Mouse (Mus musculus) midbrain, postnatal 0 days (tissue): Measurements from ENCODE around the gene Six1. TPM values are rescaled to one million over a fixed set of nuclear protein-coding genes. Genes with fewer than 3 reads are reported as not detected.
A peak's percentile ranks its signal among the peaks of the same experiment; 100 is the strongest.

Experiments
- ATAC-seq: fragments of 200-750 bp; cut with Nextera tagmentation; 2 replicates; pipeline ENCODE4 v1.8.0; 2017; ENCODE audit warnings: moderate number of reproducible peaks, mild to moderate bottlenecking, moderate TSS enrichment, moderate library complexity; ENCODE audit not compliant: low FRiP score
- DNase-seq: peaks from one replicate; pipeline ENCODE4 v3.0.0-alpha.2; 2015; ENCODE audit warnings: low spot score
- H3K27ac ChIP-seq: fragments of 300-500 bp; sonication (generic); 2 replicates; pipeline ENCODE4 v1.5.1; 2014; ENCODE audit warnings: low read depth, mild to moderate bottlenecking, low read length, mixed read lengths
- H3K27me3 ChIP-seq: fragments of 300-500 bp; sonication (generic); 2 replicates; pipeline ENCODE4 v1.6.1; 2014; ENCODE audit warnings: low read length, control low read depth, mixed read lengths; ENCODE audit not compliant: insufficient read depth
- H3K36me3 ChIP-seq: fragments of 300-500 bp; sonication (generic); 2 replicates; pipeline ENCODE4 v1.6.1; 2014; ENCODE audit warnings: low read length, control low read depth, mixed read lengths; ENCODE audit not compliant: insufficient read depth
- H3K4me1 ChIP-seq: fragments of 300-500 bp; sonication (generic); 2 replicates; pipeline ENCODE4 v1.6.1; 2014; ENCODE audit warnings: mild to moderate bottlenecking, control low read depth, antibody characterized with exemption, low read length, mixed read lengths; ENCODE audit not compliant: insufficient read depth
- H3K4me2 ChIP-seq: fragments of 300-500 bp; sonication (generic); 2 replicates; pipeline ENCODE4 v1.6.1; 2014; ENCODE audit warnings: low read depth, mild to moderate bottlenecking, low read length, mixed read lengths; ENCODE audit not compliant: poor library complexity, severe bottlenecking
- H3K4me3 ChIP-seq: fragments of 300-500 bp; sonication (generic); 2 replicates; pipeline ENCODE4 v1.5.1; 2014; ENCODE audit warnings: low read depth, mild to moderate bottlenecking, low read length, moderate library complexity
- H3K9ac ChIP-seq: fragments of 300-500 bp; sonication (generic); replicated peaks from 2 replicates; pipeline ENCODE4 v1.6.1; 2014; ENCODE audit warnings: mild to moderate bottlenecking, low read length, moderate library complexity, mixed read lengths; ENCODE audit not compliant: poor library complexity, severe bottlenecking
- H3K9me3 ChIP-seq: fragments of 300-500 bp; sonication (generic); 2 replicates; pipeline ENCODE4 v1.6.1; 2016; ENCODE audit warnings: low read length, control low read depth
- CTCF ChIP-seq: IDR thresholded peaks from 2 replicates; pipeline ENCODE4 v1.5.1; 2016; ENCODE audit warnings: antibody characterized with exemption, mild to moderate bottlenecking
- WGBS: fragments of 180-500 bp; shearing (Covaris S2); extraction: QIAGEN DNeasy Blood & Tissue Kit; methylation state at CpG from one replicate; pipeline ENCODE4 v1.1.7; 2014; 5-methylcytosine and 5-hydroxymethylcytosine counted together
- polyA plus RNA-seq: library from polyadenylated mRNA; unstranded; fragments of >200 nt; fragmentation: Nextera tagmentation; extraction: Ambion mirVana; gene quantifications from 2 replicates; pipeline ENCODE4 v1.2.1, GENCODE M21; 2015
- total RNA-seq: library from RNA; depleted of rRNA; stranded (reverse); fragments of >200 nt; gene quantifications from 2 replicates; pipeline ENCODE4 v1.2.3, GENCODE M21; 2014

Six1 gene
- total and polyA plus RNA-seq, 2 experiments from 2014 or later = 0.44 to 0.68 TPM

DNA sequence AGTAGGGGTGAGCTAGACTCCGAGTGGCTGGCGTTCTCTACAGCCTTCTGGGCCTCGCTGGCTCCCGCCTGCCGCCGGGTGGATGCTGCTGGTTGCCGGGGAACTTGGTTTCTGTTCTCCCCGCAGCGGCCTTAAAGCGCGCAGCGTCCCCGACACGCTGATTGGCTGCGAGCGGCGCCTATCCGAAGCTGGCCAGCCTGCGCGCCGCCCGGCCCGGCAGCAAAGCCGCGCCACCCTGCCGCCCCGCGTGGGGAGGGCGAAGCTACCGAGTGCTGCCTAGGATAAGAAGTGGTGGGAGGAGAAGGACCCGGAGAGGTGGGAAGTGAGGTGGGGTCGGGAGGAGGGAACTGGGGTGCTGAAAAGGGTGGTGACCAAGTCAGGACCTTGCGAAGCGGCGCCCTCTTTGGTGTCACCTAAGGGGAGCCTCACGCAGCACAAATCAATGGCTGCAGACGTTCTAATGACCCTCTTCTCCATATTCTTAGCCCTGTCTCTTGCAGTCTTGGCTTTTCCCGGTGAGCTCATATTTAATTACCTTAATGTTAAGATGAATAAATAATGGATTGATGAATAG, 7.0 kb downstream of the Six1 start:
- no peak for TF ChIP-seq CTCF
- Histone ChIP-seq H3K9ac (no peak overlapping the region), H3K27ac (no peak overlapping the region), H3K4me2 (peak overlapping the region; percentile 32), H3K27me3 (peaks cover 83% of the 10 kb centered on the region), H3K4me3 (peak overlapping the region; percentile 23; the same call in 1 of the 2 replicates), H3K4me1 (no peaks in the 10 kb centered on the region), H3K36me3 (no peaks in the 10 kb centered on the region), H3K9me3 (no peaks in the 10 kb centered on the region)
- WGBS = under 1% methylated on average over 37 of the region's 38 CpGs
- ATAC-seq (peak; percentile 56; the same call in 1 of the 2 replicates), DNase-seq (peak; percentile 52)

DNA sequence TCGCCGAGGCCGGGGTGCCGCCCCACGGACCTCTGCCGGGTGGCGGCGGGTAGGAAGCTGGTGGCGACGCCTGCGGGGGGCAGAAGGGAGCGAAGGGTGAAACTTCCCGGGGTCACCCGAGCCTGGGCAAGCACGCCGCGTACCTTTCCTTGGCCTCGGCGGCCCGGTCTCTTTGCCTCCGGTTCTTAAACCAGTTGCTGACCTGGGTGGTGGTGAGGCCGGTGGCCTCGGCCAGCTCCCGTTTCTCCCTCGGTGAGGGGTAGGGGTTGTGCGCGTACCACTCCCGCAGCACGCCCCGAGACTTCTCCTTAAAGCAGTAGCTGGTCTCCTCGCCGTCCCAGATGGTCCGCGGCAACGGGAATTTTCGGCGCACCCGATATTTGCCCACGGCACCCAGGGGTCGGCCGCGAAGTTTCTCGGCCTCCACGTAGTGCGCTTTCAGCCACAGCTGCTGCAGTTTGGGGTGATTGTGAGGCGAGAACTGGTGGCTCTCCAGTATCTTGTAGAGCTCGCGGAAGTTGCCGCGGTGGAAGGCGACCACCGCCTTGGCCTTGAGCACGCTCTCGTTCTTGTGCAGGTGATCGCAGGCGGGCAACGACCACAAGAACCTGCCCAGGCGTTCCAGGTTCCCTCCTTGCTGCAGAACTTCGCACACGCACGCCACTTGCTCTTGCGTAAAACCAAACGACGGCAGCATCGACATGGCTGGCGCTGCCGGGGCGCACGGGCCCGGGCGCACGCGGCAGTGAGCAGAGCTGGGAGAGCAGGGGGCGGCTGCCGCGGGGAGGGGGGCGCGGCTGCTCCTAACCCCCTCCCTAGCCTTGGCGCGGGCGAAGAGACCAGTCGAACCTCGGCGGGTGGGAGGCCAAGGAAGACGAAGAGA, 7.7 kb downstream of the Six1 start:
- H3K4me1 ChIP-seq = no peaks in the 10 kb centered on the region
- whole genome bisulfite sequencing = under 1% methylated on average over 79 of the region's 85 CpGs
- peak overlapping the region; percentile 32 for H3K4me2 ChIP-seq
- H3K9me3 ChIP-seq = no peaks in the 10 kb centered on the region
- DNase-seq (no peak), ATAC-seq (no peak)
- peaks cover 82% of the 10 kb centered on the region for H3K27me3 ChIP-seq
- peak overlapping the region; percentile 23; the same call in 1 of the 2 replicates for H3K4me3 ChIP-seq
- no peak overlapping the region for H3K9ac ChIP-seq
- no peak overlapping the region for H3K27ac ChIP-seq
- no peaks in the 10 kb centered on the region for H3K36me3 ChIP-seq
- TF ChIP-seq CTCF = no peak

DNA sequence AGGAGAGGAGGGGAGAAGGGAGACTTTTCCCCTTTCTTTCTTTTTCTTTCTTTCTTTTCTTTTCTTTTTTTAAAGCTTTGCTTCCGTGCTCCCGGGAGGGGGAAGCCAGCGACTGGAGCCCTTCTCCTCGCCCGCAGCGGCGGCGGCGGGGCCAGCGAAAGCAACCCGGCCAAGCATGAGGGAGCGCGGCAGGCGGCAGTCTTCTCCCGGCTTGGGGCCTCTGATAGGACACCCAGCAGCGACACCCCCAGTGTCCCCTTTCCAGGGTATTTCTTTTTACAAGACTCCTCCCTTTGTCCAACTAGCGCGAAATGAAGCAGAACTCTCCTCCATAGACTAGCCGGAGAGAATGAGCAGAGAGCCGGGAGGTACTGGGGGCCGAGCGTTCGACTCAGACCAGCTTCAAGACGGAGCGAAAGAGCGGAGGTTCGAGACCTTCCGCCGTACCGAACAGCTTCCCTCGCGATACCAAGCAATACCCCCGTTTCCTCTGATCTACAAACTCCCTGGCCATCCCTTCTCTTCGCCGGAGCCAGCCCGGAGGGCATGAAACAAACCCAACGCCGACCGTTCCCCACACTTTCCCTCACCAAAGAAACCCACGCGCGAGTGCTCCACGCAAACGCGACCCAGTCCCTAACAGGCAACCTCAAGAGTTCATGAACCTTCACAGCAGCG, 8.5 kb downstream of the Six1 start:
- H3K4me1 ChIP-seq = no peaks in the 10 kb centered on the region
- H3K4me2 ChIP-seq = peak overlapping the region; percentile 44
- DNase-seq (no peak), ATAC-seq (no peak)
- under 1% methylated on average over 44 of the region's 46 CpGs for WGBS
- TF ChIP-seq CTCF = no peak
- H3K9me3 ChIP-seq = no peaks in the 10 kb centered on the region
- no peaks in the 10 kb centered on the region for H3K36me3 ChIP-seq
- H3K4me3 ChIP-seq = peak overlapping the region; percentile 23
- no peak overlapping the region for H3K27ac ChIP-seq
- H3K27me3 ChIP-seq = peaks cover 80% of the 10 kb centered on the region
- H3K9ac ChIP-seq = no peak overlapping the region

DNA sequence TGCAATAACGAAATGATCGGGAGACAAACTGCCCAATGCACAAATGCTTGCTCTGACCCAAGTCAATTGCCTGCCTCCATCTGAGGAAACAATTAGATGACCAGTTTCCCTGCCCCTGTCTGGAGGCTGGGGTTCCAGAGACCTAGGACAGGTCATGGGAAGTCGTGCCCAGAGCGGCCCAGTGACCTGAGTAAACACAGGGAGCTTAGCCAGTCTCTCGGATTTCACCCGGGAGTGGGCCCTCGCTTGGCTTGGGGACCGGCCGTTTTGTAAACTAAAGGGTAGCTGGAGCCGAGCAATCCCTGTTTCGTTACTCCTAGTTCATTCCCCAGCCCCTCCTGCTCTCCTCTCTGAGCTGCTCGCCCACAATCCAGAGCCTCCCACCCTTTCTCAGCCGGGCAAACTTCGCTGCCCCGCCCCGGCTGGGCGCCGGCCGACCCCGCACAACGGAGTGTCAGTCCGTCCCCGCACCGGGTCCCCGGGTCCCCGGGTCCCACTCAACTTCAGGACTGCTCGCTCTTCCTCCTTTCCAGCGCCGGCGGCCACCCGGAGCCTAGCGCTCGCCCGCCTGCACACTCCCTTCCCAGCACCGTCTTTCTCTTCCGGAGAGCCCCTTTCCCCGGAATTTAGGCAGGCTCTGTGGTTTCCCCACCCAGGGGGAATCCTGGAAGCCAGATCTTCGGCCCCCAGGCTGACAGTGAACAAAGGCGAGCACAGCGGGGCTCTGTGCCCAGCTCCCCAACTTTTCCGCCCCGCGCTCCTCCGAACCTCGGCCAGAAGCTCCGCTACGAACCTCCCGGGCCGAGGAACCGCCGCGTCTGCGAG, 9.3 kb downstream of the Six1 start:
- ATAC-seq (no peak), DNase-seq (no peak)
- Histone ChIP-seq H3K36me3 (no peaks in the 10 kb centered on the region), H3K9ac (no peak overlapping the region), H3K27ac (no peak overlapping the region), H3K4me1 (no peaks in the 10 kb centered on the region), H3K27me3 (peaks cover 80% of the 10 kb centered on the region), H3K4me3 (peak overlapping the region; percentile 23), H3K4me2 (peak overlapping the region; percentile 44), H3K9me3 (no peaks in the 10 kb centered on the region)
- TF ChIP-seq CTCF = no peak
- 1% methylated on average over 49 of the region's 53 CpGs for WGBS

DNA sequence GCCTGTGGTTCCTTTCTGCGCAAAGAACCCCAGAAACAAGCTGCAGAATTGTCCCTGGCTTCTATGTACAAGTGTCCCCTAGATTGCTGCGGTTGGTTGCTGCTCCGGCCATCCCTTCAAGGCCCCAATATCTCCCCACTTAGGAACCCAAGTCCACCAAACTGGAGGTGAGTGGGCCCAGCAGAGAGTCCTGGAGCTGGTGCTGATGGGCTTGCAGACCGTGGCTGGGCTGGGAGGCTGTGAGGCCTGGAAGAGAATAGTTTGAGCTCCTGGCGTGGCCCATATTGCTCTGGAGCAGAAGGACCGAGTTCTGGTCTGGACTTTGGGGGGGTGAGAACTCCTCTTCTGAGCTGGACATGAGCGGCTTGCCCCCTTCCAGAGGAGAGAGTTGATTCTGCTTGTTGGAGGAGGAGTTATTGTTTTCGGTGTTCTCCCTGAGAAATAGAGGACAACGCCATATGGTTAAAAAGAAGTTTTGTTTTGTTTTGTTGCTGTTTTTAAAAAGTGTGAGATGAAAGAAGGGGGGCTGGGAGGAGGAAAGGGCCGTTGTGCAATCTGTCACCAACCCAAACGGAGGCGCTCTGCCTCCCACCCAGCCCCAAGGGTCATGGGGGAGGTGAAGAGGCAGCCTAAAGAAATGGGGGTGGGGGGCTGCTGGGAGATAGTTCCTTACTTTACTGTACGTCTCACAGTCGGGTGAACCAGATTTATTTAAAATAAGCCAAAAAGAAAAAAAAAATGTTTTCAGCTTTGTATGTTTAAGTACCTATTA, 10.1 kb downstream of the Six1 start:
- no peak overlapping the region for H3K27ac ChIP-seq
- no peak overlapping the region for H3K4me2 ChIP-seq
- H3K9ac ChIP-seq = no peak overlapping the region
- TF ChIP-seq CTCF = no peak
- H3K36me3 ChIP-seq = no peaks in the 10 kb centered on the region
- ATAC-seq (no peak), DNase-seq (no peak)
- H3K4me3 ChIP-seq = no peak overlapping the region; the same call in 1 of the 2 replicates
- 5% methylated on average over 14 of the region's 14 CpGs for WGBS
- H3K4me1 ChIP-seq = no peaks in the 10 kb centered on the region
- H3K27me3 ChIP-seq = peaks cover 80% of the 10 kb centered on the region
- no peaks in the 10 kb centered on the region for H3K9me3 ChIP-seq
